Mouse (Mus musculus): Measurements from ENCODE around the gene Rpl11. TPM values are rescaled to one million over a fixed set of nuclear protein-coding genes. Genes with fewer than 3 reads are reported as not detected.
"Not testable (repeated sequence)": the region's sequence is repeated elsewhere in the genome, so short reads cannot be mapped to it uniquely, and the experiment has no call there.

The Rpl11 gene
- polyA plus RNA-seq, 1 experiment from 2014 or later: 486 TPM

GRCm38 (mm10) chr4:136059800-136060488 is 6.7 kb upstream of the Rpl11 start:
- not testable (repeated sequence) for H3K4me3 ChIP-seq; DNase-seq (ENCODE audit: low spot score); H3K9me3 ChIP-seq (replicated peaks); H3K27ac ChIP-seq (replicated peaks); H3K27me3 ChIP-seq (ENCODE audit: low read depth, poor library complexity, severe bottlenecking); H3K4me1 ChIP-seq; H3K36me3 ChIP-seq
- WGBS: 72% methylated on average over 9 of the region's 9 CpGs

GRCm38 (mm10) chr4:136057916-136058315 is 4.7 kb upstream of the Rpl11 start:
- H3K36me3 ChIP-seq: no peaks in the 10 kb centered on the region
- H3K4me1 ChIP-seq: no peaks in the 10 kb centered on the region
- H3K4me3 ChIP-seq: no peak overlapping the region
- DNase-seq (ENCODE audit: low spot score): no peak
- H3K27me3 ChIP-seq (ENCODE audit: low read depth, poor library complexity, severe bottlenecking): no peaks in the 10 kb centered on the region
- no peaks in the 10 kb centered on the region for H3K9me3 ChIP-seq (replicated peaks)
- no peak overlapping the region for H3K27ac ChIP-seq (replicated peaks)
- WGBS: 92% methylated on average over 5 of the region's 5 CpGs

GRCm38 (mm10) chr4:136056030-136056429 is 2.8 kb upstream of the Rpl11 start:
- H3K4me3 ChIP-seq: no peak overlapping the region
- WGBS: 55% methylated on average over 1 of the region's 1 CpGs
- no peak for DNase-seq (ENCODE audit: low spot score)
- H3K9me3 ChIP-seq (replicated peaks): no peaks in the 10 kb centered on the region
- peaks cover 13% of the 10 kb centered on the region for H3K4me1 ChIP-seq
- no peak overlapping the region for H3K27ac ChIP-seq (replicated peaks)
- H3K36me3 ChIP-seq: peaks cover 13% of the 10 kb centered on the region
- H3K27me3 ChIP-seq (ENCODE audit: low read depth, poor library complexity, severe bottlenecking): no peaks in the 10 kb centered on the region

GRCm38 (mm10) chr4:136053843-136054242 is 615 bp upstream of the Rpl11 start:
- Histone ChIP-seq H3K9me3 (replicated peaks) (no peaks in the 10 kb centered on the region), H3K27me3 (ENCODE audit: low read depth, poor library complexity, severe bottlenecking) (no peaks in the 10 kb centered on the region), H3K27ac (replicated peaks) (peak overlapping the region; percentile 96; the same call in 1 of the 2 replicates), H3K36me3 (peaks cover 35% of the 10 kb centered on the region), H3K4me3 (no peak overlapping the region), H3K4me1 (peaks cover 26% of the 10 kb centered on the region)
- no peak for DNase-seq (ENCODE audit: low spot score)
- WGBS: 78% methylated on average over 5 of the region's 5 CpGs

- H3K9me3 ChIP-seq (replicated peaks): no peaks in the 10 kb centered on the region
Observed at GRCm38 (mm10) chr4:136052534-136053246, 538 bp downstream of the Rpl11 start.

GRCm38 (mm10) chr4:136052060-136052459 is 1.2 kb downstream of the Rpl11 start:
- Histone ChIP-seq H3K4me1 (peaks cover 28% of the 10 kb centered on the region), H3K36me3 (peaks cover 53% of the 10 kb centered on the region), H3K9me3 (replicated peaks) (no peaks in the 10 kb centered on the region), H3K27me3 (ENCODE audit: low read depth, poor library complexity, severe bottlenecking) (no peaks in the 10 kb centered on the region), H3K27ac (replicated peaks) (peak overlapping the region; percentile 96), H3K4me3 (peak overlapping the region; percentile 89)
- WGBS: 8% methylated on average over 3 of the region's 3 CpGs
- DNase-seq (ENCODE audit: low spot score): no peak

More at GRCm38 (mm10) chr4:136052534-136053246, 538 bp downstream of the Rpl11 start:
- Histone ChIP-seq H3K4me1 (peaks cover 28% of the 10 kb centered on the region), H3K27me3 (ENCODE audit: low read depth, poor library complexity, severe bottlenecking) (no peaks in the 10 kb centered on the region), H3K36me3 (peaks cover 47% of the 10 kb centered on the region), H3K4me3 (peak overlapping the region; percentile 89), H3K27ac (replicated peaks) (peak overlapping the region; percentile 96)
- under 1% methylated on average over 50 of the region's 50 CpGs for WGBS
- no peak for DNase-seq (ENCODE audit: low spot score)

GRCm38 (mm10) chr4:136050226-136050625 is 3.0 kb downstream of the Rpl11 start:
- no peak for DNase-seq (ENCODE audit: low spot score)
- 97% methylated on average over 6 of the region's 6 CpGs for WGBS
- Histone ChIP-seq H3K4me3 (no peak overlapping the region), H3K36me3 (peaks cover 71% of the 10 kb centered on the region), H3K27ac (replicated peaks) (no peak overlapping the region), H3K4me1 (peaks cover 38% of the 10 kb centered on the region), H3K9me3 (replicated peaks) (no peaks in the 10 kb centered on the region), H3K27me3 (ENCODE audit: low read depth, poor library complexity, severe bottlenecking) (no peaks in the 10 kb centered on the region)

- WGBS: 84% methylated on average over 4 of the region's 4 CpGs
- no peaks in the 10 kb centered on the region for H3K9me3 ChIP-seq (replicated peaks)
- peaks cover 89% of the 10 kb centered on the region for H3K36me3 ChIP-seq
- no peak overlapping the region for H3K27ac ChIP-seq (replicated peaks)
- no peak for DNase-seq (ENCODE audit: low spot score)
- no peak overlapping the region for H3K4me3 ChIP-seq
- no peaks in the 10 kb centered on the region for H3K27me3 ChIP-seq (ENCODE audit: low read depth, poor library complexity, severe bottlenecking)
- peaks cover 51% of the 10 kb centered on the region for H3K4me1 ChIP-seq
Observed at GRCm38 (mm10) chr4:136048291-136049032, 4.8 kb downstream of the Rpl11 start.

GRCm38 (mm10) chr4:136047626-136048025 is 5.6 kb downstream of the Rpl11 start:
- 72% methylated on average over 4 of the region's 4 CpGs for WGBS
- Histone ChIP-seq H3K27me3 (ENCODE audit: low read depth, poor library complexity, severe bottlenecking) (no peaks in the 10 kb centered on the region), H3K4me3 (no peak overlapping the region), H3K9me3 (replicated peaks) (no peaks in the 10 kb centered on the region), H3K4me1 (peaks cover 51% of the 10 kb centered on the region), H3K36me3 (peaks cover 90% of the 10 kb centered on the region), H3K27ac (replicated peaks) (no peak overlapping the region)
- no peak for DNase-seq (ENCODE audit: low spot score)

GRCm38 (mm10) chr4:136046888-136047287 is 6.3 kb downstream of the Rpl11 start:
- 80% methylated on average over 6 of the region's 6 CpGs for WGBS
- H3K27me3 ChIP-seq (ENCODE audit: low read depth, poor library complexity, severe bottlenecking): no peaks in the 10 kb centered on the region
- peaks cover 47% of the 10 kb centered on the region for H3K4me1 ChIP-seq
- no peak overlapping the region for H3K4me3 ChIP-seq
- H3K9me3 ChIP-seq (replicated peaks): no peaks in the 10 kb centered on the region
- H3K36me3 ChIP-seq: peaks cover 86% of the 10 kb centered on the region
- no peak overlapping the region for H3K27ac ChIP-seq (replicated peaks)
- no peak for DNase-seq (ENCODE audit: low spot score)

- peaks cover 68% of the 10 kb centered on the region for H3K36me3 ChIP-seq
- no peak overlapping the region for H3K4me3 ChIP-seq
- no peaks in the 10 kb centered on the region for H3K9me3 ChIP-seq (replicated peaks)
- no peaks in the 10 kb centered on the region for H3K27me3 ChIP-seq (ENCODE audit: low read depth, poor library complexity, severe bottlenecking)
- WGBS: 88% methylated on average over 5 of the region's 5 CpGs
- H3K4me1 ChIP-seq: peaks cover 29% of the 10 kb centered on the region
- H3K27ac ChIP-seq (replicated peaks): no peak overlapping the region
- DNase-seq (ENCODE audit: low spot score): no peak
Observed at GRCm38 (mm10) chr4:136045091-136045490, 8.1 kb downstream of the Rpl11 start.

- H3K4me1 ChIP-seq: peaks cover 25% of the 10 kb centered on the region
- 86% methylated on average over 6 of the region's 6 CpGs for WGBS
- peaks cover 56% of the 10 kb centered on the region for H3K36me3 ChIP-seq
- no peak overlapping the region for H3K4me3 ChIP-seq
- H3K27ac ChIP-seq (replicated peaks): no peak overlapping the region
- H3K9me3 ChIP-seq (replicated peaks): no peaks in the 10 kb centered on the region
- DNase-seq (ENCODE audit: low spot score): no peak
- H3K27me3 ChIP-seq (ENCODE audit: low read depth, poor library complexity, severe bottlenecking): no peaks in the 10 kb centered on the region
Observed at GRCm38 (mm10) chr4:136043784-136044400, 9.3 kb downstream of the Rpl11 start.
